Mouse (Mus musculus): ENCODE measurements around the gene Afg1l. TPM values are rescaled to one million over a fixed set of nuclear protein-coding genes. Genes with fewer than 3 reads are reported as not detected.

The Afg1l gene
- polyA plus RNA-seq (2012; rRNA removed) = 14.9 and 21.7 TPM in 2 replicates

DNA sequence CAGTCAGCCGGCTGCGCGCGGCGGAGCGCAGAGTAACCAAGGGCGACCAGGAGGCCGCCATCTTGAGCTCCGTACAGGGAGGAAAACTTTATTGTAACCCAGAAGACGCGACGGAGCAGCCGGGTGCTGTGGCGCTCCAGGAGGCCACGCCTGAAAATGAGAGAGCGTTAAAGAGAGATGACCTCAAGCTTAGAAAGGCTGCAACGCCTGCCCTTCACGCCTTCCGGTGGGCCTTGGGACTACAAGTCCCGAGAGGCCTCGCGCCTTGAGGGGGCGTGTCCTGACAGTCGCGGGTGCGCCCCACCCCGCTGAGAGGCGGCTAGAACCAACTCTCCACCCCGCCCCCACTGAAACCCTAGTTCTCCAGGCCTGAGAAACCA lies at the start of gene Afg1l:
Gene Afg1l (minus strand): TSS at position 225 of the 380 bp plus-strand sequence.
- no peaks in the 10 kb centered on the region for H3K27me3 ChIP-seq (replicated peaks; ENCODE audit: control insufficient read depth, insufficient read depth, low read length)
- WGBS = under 1% methylated on average over 29 of the region's 29 CpGs
- H3K4me3 ChIP-seq (ENCODE audit: insufficient read depth, low read depth, low read length) = peak within 1 kb of the TSS; percentile 79
- no peaks in the 10 kb centered on the region for H3K36me3 ChIP-seq (ENCODE audit: control insufficient read depth, insufficient read depth, low read length)
- H3K4me1 ChIP-seq (ENCODE audit: control insufficient read depth, insufficient read depth, low read length) = peaks cover 5% of the 10 kb centered on the region; the same call in 1 of the 2 replicates
- TF ChIP-seq POLR2A (IDR thresholded peaks at IDR 0.05; ENCODE audit: low read depth, low read length) = peak; percentile 15
- no peak for TF ChIP-seq CTCF (conservative IDR thresholded peaks at IDR 0.05; ENCODE audit: insufficient read depth, insufficient read length, low read depth, low read length)
- H3K27ac ChIP-seq (ENCODE audit: insufficient read depth, low read depth, low read length) = peak within 1 kb of the TSS; percentile 87
- peak; percentile 98 for DNase-seq

DNA sequence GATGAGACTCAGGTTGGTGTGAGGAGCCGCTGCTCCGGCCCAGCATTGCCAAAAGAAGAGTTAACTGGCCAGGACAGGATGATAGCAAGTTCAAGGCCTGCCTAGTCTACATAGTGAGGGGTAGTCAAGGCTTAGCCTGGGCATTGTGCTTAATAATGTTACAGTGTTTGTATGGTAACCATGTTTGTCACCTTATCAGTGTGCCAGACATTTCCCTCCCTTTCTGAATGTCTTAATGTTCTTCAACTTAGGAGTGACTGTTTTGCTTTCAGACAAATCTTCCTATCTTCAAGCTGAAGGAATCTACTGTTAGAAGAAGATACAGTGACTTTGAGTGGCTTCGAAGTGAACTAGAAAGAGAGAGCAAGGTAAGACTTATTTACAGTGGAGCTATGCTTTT lies 47.3 kb upstream of the Afg1l start:
- TF ChIP-seq CTCF (conservative IDR thresholded peaks at IDR 0.05; ENCODE audit: insufficient read depth, insufficient read length, low read depth, low read length) = no peak
- TF ChIP-seq POLR2A (IDR thresholded peaks at IDR 0.05; ENCODE audit: low read depth, low read length) = no peak
- H3K4me3 ChIP-seq (ENCODE audit: insufficient read depth, low read depth, low read length) = no peak overlapping the region
- peaks cover 1% of the 10 kb centered on the region; the same call in 1 of the 2 replicates for H3K36me3 ChIP-seq (ENCODE audit: control insufficient read depth, insufficient read depth, low read length)
- peaks cover 14% of the 10 kb centered on the region for H3K4me1 ChIP-seq (ENCODE audit: control insufficient read depth, insufficient read depth, low read length)
- no peaks in the 10 kb centered on the region for H3K27me3 ChIP-seq (replicated peaks; ENCODE audit: control insufficient read depth, insufficient read depth, low read length)
- no peak for DNase-seq
- no peak overlapping the region for H3K27ac ChIP-seq (ENCODE audit: insufficient read depth, low read depth, low read length)
- 98% methylated on average over 3 of the region's 3 CpGs for WGBS

DNA sequence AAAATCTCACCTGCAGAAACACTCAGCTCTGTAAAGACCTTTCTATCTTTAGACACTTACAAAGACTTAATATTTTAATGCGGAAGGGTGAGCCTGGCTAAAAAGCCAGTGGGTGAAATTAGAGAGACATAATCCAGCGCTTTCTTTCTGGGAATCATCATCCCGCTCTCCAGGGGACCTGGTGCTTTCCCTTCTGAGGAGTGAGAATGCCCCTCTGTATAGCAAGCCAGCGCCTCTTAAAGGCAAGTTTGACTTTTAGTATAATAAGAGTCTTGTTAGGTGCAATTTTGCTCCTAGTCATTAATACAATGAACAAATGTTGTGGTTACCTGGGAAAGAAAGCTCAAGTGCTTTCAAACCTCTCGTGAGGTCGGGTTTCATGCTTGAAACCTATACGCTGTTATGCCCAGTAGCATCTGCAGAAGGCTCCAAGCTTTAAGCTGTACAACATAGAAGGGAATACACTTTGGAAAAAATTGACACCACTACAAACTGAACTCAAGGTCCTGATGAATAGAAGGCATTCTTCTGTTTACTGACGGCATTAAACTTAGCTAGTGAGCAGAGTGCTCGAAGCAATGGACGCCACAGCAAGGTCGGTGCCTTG lies 45.3 kb upstream of the Afg1l start:
- no peak for DNase-seq
- WGBS = 65% methylated on average over 11 of the region's 11 CpGs
- peak overlapping the region; percentile 9; the same call in 1 of the 2 replicates for H3K27ac ChIP-seq (ENCODE audit: insufficient read depth, low read depth, low read length)
- H3K36me3 ChIP-seq (ENCODE audit: control insufficient read depth, insufficient read depth, low read length) = peaks cover 1% of the 10 kb centered on the region; the same call in 1 of the 2 replicates
- no peak overlapping the region for H3K4me3 ChIP-seq (ENCODE audit: insufficient read depth, low read depth, low read length)
- TF ChIP-seq POLR2A (IDR thresholded peaks at IDR 0.05; ENCODE audit: low read depth, low read length) (no peak), CTCF (conservative IDR thresholded peaks at IDR 0.05; ENCODE audit: insufficient read depth, insufficient read length, low read depth, low read length) (no peak)
- H3K4me1 ChIP-seq (ENCODE audit: control insufficient read depth, insufficient read depth, low read length) = peaks cover 14% of the 10 kb centered on the region
- H3K27me3 ChIP-seq (replicated peaks; ENCODE audit: control insufficient read depth, insufficient read depth, low read length) = no peaks in the 10 kb centered on the region

DNA sequence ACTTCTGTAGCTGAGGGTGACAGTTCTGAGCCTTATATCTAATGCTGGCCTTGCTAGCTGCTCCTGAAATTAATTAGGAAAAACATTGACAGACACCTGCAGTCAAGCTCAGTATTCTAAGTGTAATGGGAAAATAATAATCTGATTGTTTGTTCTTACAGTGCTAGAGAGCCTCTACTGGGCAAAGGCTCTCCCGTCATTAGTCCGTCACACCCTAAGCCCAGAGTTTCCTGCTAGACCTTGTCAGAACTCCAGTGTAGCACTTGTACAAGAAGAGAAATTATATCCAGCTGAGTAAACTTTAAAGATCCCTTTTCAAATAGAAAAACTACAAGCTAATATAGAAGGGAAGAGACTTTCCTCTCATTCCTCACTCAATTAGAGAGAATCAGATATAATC lies 44.5 kb upstream of the Afg1l start:
- DNase-seq = peak; percentile 16
- WGBS = 14% methylated on average over 2 of the region's 2 CpGs
- Histone ChIP-seq H3K4me3 (ENCODE audit: insufficient read depth, low read depth, low read length) (no peak overlapping the region), H3K27me3 (replicated peaks; ENCODE audit: control insufficient read depth, insufficient read depth, low read length) (no peaks in the 10 kb centered on the region), H3K27ac (ENCODE audit: insufficient read depth, low read depth, low read length) (no peak overlapping the region), H3K4me1 (ENCODE audit: control insufficient read depth, insufficient read depth, low read length) (peaks cover 14% of the 10 kb centered on the region), H3K36me3 (ENCODE audit: control insufficient read depth, insufficient read depth, low read length) (no peaks in the 10 kb centered on the region)
- TF ChIP-seq CTCF (conservative IDR thresholded peaks at IDR 0.05; ENCODE audit: insufficient read depth, insufficient read length, low read depth, low read length) = no peak; the same call in 1 of the 2 replicates
- TF ChIP-seq POLR2A (IDR thresholded peaks at IDR 0.05; ENCODE audit: low read depth, low read length) = no peak

DNA sequence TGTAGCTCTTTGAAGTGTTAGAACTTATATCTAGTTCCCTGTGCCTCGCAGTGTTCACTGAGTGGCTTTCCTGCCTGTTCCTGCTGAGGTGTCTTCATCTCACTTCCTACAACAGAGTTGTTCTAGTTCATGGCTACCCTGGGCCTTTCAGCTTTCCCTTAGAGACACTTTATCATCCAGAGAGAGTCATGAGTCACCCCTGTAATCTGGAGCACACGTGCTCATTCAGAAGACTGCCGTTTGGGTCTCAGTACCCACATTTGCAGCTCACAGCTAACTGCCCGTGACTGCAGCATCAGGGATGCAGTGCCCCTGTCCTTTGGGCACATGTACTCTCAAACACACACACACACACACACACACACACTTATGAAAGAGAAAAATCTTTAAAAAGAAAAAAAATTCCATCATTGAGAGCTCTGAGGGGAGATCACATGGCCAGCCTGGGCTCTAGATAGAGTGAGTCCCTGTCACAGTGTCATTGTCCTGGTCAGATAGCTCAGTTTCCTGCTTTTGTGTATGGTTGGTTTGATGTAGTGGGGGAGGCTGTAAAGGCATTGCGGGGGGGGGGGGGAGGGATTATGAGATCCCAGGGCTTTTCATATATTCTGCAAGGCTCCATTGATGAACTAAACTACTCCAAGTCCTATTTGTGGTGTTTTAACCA lies 43.1 kb upstream of the Afg1l start:
- no peak for TF ChIP-seq CTCF (conservative IDR thresholded peaks at IDR 0.05; ENCODE audit: insufficient read depth, insufficient read length, low read depth, low read length)
- TF ChIP-seq POLR2A (IDR thresholded peaks at IDR 0.05; ENCODE audit: low read depth, low read length) = no peak
- Histone ChIP-seq H3K27ac (ENCODE audit: insufficient read depth, low read depth, low read length) (no peak overlapping the region), H3K36me3 (ENCODE audit: control insufficient read depth, insufficient read depth, low read length) (no peaks in the 10 kb centered on the region), H3K27me3 (replicated peaks; ENCODE audit: control insufficient read depth, insufficient read depth, low read length) (no peaks in the 10 kb centered on the region), H3K4me1 (ENCODE audit: control insufficient read depth, insufficient read depth, low read length) (peaks cover 14% of the 10 kb centered on the region), H3K4me3 (ENCODE audit: insufficient read depth, low read depth, low read length) (no peak overlapping the region)
- 46% methylated on average over 5 of the region's 5 CpGs for WGBS
- DNase-seq = no peak

DNA sequence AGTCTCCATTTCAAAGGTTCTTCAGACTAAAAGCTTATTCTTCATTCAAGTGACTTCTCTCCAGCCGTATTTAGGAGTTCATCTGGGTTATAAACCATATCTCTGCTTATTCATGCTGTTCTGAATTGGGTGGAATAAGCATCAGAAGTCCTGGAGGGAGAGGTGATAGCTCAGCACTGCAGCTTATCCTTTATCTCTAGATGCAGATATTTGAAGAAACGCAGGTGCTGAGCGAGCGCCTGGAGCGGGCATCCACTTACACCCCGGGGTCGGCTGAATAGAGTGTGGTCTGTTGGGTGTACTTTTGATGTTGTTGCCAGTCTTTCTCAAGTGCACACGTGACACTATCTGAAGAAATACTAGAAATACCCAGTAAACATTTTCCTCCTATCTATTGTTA lies 40.0 kb upstream of the Afg1l start:
- no peak for DNase-seq
- Histone ChIP-seq H3K27me3 (replicated peaks; ENCODE audit: control insufficient read depth, insufficient read depth, low read length) (no peaks in the 10 kb centered on the region), H3K36me3 (ENCODE audit: control insufficient read depth, insufficient read depth, low read length) (no peaks in the 10 kb centered on the region), H3K4me3 (ENCODE audit: insufficient read depth, low read depth, low read length) (no peak overlapping the region), H3K27ac (ENCODE audit: insufficient read depth, low read depth, low read length) (no peak overlapping the region), H3K4me1 (ENCODE audit: control insufficient read depth, insufficient read depth, low read length) (peaks cover 7% of the 10 kb centered on the region)
- TF ChIP-seq POLR2A (IDR thresholded peaks at IDR 0.05; ENCODE audit: low read depth, low read length) (no peak), CTCF (conservative IDR thresholded peaks at IDR 0.05; ENCODE audit: insufficient read depth, insufficient read length, low read depth, low read length) (no peak)
- 86% methylated on average over 8 of the region's 8 CpGs for WGBS

DNA sequence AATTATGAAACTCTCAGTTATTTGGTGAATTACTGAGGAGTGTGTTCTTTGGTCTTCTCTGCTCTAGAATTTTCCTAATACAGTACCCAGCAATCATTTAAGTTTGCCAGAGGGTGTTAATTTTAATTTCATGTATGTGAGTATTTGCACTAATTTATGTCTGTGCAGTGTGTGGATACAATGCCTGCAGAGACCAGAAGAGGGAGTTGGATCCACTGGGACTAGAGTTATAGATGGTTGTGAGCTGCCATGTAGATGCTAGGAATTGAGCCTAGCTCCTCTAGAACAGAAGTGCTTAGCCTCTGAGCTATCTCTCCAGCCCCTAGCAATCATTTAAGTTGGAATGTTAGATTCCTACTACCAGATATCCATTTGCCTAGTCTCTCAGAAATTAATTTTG lies 35.8 kb upstream of the Afg1l start:
- TF ChIP-seq CTCF (conservative IDR thresholded peaks at IDR 0.05; ENCODE audit: insufficient read depth, insufficient read length, low read depth, low read length) (no peak), POLR2A (IDR thresholded peaks at IDR 0.05; ENCODE audit: low read depth, low read length) (no peak)
- Histone ChIP-seq H3K27ac (ENCODE audit: insufficient read depth, low read depth, low read length) (no peak overlapping the region), H3K36me3 (ENCODE audit: control insufficient read depth, insufficient read depth, low read length) (no peaks in the 10 kb centered on the region), H3K4me1 (ENCODE audit: control insufficient read depth, insufficient read depth, low read length) (no peaks in the 10 kb centered on the region; the same call in 1 of the 2 replicates), H3K4me3 (ENCODE audit: insufficient read depth, low read depth, low read length) (no peak overlapping the region), H3K27me3 (replicated peaks; ENCODE audit: control insufficient read depth, insufficient read depth, low read length) (no peaks in the 10 kb centered on the region)
- no peak for DNase-seq

Measured in kidney, adult 2 months (tissue).